Mouse (Mus musculus): ENCODE data around the gene Rbm5. TPM values are rescaled to one million over a fixed set of nuclear protein-coding genes. Genes with fewer than 3 reads are reported as not detected.
A peak's percentile ranks its signal among the peaks of the same experiment; 100 is the strongest.

Gene Rbm5
- polyA plus RNA-seq, 1 experiment from 2014 or later: 179 TPM

DNA sequence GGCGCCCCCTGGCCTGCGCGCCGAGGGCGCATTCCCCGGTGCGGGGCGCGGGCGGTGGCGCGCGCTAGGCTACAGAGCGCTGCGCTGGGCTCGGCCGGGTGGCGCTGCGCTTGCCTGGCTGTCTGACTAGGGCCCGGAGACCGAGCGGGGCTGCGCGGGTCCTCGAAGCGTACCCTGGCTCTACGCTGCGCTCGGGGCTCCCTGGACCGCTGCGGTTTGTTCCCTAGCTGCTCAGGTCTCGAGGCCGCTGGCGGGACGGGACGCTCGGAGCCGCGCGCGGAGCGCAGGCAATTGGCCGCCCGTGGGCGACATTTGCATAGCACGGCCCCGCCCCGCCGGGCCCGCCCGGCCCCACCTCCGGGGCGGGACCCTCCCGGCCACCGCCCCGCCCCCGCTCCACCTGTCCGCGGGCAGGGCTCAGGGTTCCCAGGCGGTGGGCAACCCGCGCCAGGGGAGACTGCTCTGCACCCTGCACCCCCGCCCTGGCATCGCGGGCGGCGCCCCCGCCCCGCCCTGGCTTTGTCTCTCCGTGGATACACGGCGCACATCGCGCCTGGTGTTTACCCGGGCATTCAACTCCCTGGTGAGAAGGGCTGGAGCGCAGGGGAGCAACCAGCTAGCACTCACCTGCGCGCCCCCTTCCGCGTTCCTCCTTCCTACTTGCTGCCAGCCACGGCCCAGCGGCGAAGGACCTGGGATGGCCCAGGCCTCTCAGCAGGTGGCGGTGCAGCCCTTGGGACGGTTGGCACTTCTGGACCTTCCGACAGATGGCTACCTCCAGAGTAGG is 60.9 kb downstream of the Rbm5 start, which contains the start of gene Sema3f:
Sema3f (minus strand) TSS at position 779 of the 787 bp plus-strand sequence.
- H3K36me3 ChIP-seq (ENCODE audit: control insufficient read depth, insufficient read depth, low read length): no peaks in the 10 kb centered on the region; the same call in 1 of the 2 replicates
- peak; percentile 90 for DNase-seq (ENCODE audit: low spot score)
- no peaks in the 10 kb centered on the region for H3K9me3 ChIP-seq (ENCODE audit: control insufficient read depth, low read length)
- peak within 1 kb of the TSS; percentile 94 for H3K4me3 ChIP-seq (ENCODE audit: low read depth, low read length)
- ATAC-seq (ENCODE audit: insufficient number of reproducible peaks, low FRiP score, low TSS enrichment, low read depth): peak; percentile 62
- peak within 1 kb of the TSS; percentile 93 for H3K4me2 ChIP-seq (ENCODE audit: low read depth, severe bottlenecking)
- WGBS: under 1% methylated on average over 79 of the region's 86 CpGs
- peak within 1 kb of the TSS; percentile 98 for H3K9ac ChIP-seq (ENCODE audit: low read length)
- peak within 1 kb of the TSS; percentile 94 for H3K27ac ChIP-seq (replicated peaks; ENCODE audit: low read depth, low read length)
- no peaks in the 10 kb centered on the region for H3K27me3 ChIP-seq (ENCODE audit: control insufficient read depth, insufficient read depth, low read length)
- H3K4me1 ChIP-seq (ENCODE audit: control insufficient read depth, insufficient read depth, low read length): peaks cover 51% of the 10 kb centered on the region

DNA sequence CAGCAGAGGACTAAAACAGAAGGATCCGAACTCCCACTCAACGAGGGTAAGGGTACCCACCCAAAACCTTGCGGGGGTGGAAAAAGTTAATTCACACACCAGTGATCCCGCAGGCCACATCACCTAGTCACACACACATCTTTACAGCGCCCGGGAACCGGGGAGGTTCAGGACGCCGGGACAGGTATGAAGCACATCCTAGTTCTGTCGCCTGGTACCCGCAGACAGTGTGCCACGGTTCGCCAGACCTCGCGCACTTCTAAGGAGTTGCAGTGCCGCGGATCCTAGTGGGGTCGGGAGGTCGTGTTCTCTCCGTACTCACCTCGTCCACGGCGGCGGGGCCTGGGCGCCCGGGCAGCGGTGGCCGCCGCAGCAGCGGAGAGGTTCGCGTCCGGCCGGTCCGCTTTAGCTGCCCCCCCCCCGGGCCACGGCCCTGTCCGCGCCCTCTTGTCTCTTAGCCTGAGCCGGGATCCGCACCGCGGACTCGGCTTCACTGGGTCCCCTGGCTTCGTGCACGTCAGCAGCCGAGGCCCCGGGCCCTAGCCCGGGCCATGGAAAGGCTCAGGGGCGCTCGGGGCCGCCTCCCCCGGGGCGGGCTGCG is 61.6 kb downstream of the Rbm5 start:
- Histone ChIP-seq H3K36me3 (ENCODE audit: control insufficient read depth, insufficient read depth, low read length) (peaks cover 2% of the 10 kb centered on the region), H3K4me2 (ENCODE audit: low read depth, severe bottlenecking) (peak overlapping the region; percentile 93), H3K9me3 (ENCODE audit: control insufficient read depth, low read length) (no peaks in the 10 kb centered on the region), H3K4me3 (ENCODE audit: low read depth, low read length) (peak overlapping the region; percentile 94), H3K4me1 (ENCODE audit: control insufficient read depth, insufficient read depth, low read length) (peaks cover 49% of the 10 kb centered on the region), H3K27me3 (ENCODE audit: control insufficient read depth, insufficient read depth, low read length) (no peaks in the 10 kb centered on the region), H3K9ac (ENCODE audit: low read length) (peak overlapping the region; percentile 98), H3K27ac (replicated peaks; ENCODE audit: low read depth, low read length) (peak overlapping the region; percentile 94)
- no peak for DNase-seq (ENCODE audit: low spot score)
- no peak; the same call in 1 of the 2 replicates for ATAC-seq (ENCODE audit: insufficient number of reproducible peaks, low FRiP score, low TSS enrichment, low read depth)
- under 1% methylated on average over 45 of the region's 55 CpGs for WGBS

DNA sequence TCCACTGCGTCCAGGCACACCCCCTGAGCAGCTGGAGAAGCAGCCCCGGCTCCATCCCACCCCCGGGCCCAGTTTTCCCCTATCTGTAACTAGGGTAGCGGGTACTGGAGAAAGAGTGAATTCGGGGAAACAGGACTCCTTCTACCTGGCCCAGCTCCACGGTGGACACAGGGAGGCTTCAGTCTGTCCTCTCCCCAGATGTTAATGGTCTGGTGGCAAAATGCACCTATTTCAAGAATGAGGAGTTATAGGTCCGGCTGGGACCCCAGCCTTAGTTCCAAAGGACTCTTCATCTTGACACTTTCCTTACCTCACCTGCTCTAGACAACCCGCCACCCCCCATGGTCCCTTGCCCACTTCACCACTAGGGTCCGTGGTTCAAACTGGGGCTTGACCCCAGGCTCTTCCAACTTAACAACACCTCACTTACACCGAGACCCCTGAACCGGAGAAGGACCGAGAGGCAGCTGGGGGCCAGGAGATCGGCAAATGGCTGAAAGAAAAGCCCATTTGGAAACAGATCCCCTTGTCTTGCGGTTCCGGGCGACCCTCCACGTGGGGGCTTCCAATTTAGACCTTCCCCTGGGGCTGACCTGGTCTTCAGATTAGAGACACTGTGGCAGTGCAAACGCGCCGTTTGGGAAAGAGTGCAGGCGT is 62.2 kb downstream of the Rbm5 start:
- under 1% methylated on average over 21 of the region's 21 CpGs for WGBS
- ATAC-seq (ENCODE audit: insufficient number of reproducible peaks, low FRiP score, low TSS enrichment, low read depth): no peak
- Histone ChIP-seq H3K27ac (replicated peaks; ENCODE audit: low read depth, low read length) (peak overlapping the region; percentile 94), H3K36me3 (ENCODE audit: control insufficient read depth, insufficient read depth, low read length) (peaks cover 5% of the 10 kb centered on the region), H3K27me3 (ENCODE audit: control insufficient read depth, insufficient read depth, low read length) (no peaks in the 10 kb centered on the region), H3K4me1 (ENCODE audit: control insufficient read depth, insufficient read depth, low read length) (peaks cover 49% of the 10 kb centered on the region), H3K4me2 (ENCODE audit: low read depth, severe bottlenecking) (peak overlapping the region; percentile 93), H3K4me3 (ENCODE audit: low read depth, low read length) (peak overlapping the region; percentile 94), H3K9me3 (ENCODE audit: control insufficient read depth, low read length) (no peaks in the 10 kb centered on the region), H3K9ac (ENCODE audit: low read length) (peak overlapping the region; percentile 98)
- DNase-seq (ENCODE audit: low spot score): no peak

DNA sequence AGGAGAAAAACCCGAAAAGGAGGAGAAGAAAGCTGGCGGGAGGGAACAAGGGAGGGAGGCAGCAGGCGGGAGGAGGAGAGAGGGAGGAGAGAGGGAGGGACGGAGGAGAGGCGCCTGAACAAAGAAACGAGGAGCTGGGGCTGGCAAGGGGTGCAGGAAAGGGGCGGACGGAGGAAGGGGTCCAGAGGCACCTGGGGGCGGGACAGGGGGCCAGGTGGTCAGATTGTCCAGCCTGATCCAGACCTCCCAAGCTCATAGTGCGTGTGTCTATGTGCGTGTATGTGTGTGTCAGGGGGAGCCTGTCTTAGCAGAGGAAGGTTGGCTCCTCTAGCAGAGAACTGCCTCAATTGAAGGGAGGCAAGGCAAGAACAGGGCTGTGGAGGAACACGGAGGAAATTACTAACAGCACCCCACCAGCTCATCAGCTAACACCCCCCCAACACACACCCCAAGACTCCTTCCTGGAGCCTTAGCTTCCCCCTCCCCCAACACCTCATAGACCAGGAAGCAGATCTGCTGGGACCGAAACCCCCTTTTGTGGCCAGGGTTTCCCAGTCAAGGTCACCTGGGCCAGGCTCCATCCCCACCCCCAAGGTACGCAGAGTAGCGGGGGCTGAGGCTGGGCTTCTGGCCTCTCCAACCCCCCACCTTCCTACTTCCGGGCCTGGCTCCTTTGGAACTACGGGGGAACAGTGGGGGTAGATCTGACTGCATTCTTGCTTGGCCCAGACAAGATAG is 62.9 kb downstream of the Rbm5 start:
- peak; percentile 77 for DNase-seq (ENCODE audit: low spot score)
- peak overlapping the region; percentile 93 for H3K4me2 ChIP-seq (ENCODE audit: low read depth, severe bottlenecking)
- no peaks in the 10 kb centered on the region for H3K9me3 ChIP-seq (ENCODE audit: control insufficient read depth, low read length)
- H3K4me1 ChIP-seq (ENCODE audit: control insufficient read depth, insufficient read depth, low read length): peaks cover 54% of the 10 kb centered on the region
- ATAC-seq (ENCODE audit: insufficient number of reproducible peaks, low FRiP score, low TSS enrichment, low read depth): peak; percentile 28; the same call in 1 of the 2 replicates
- H3K36me3 ChIP-seq (ENCODE audit: control insufficient read depth, insufficient read depth, low read length): peaks cover 8% of the 10 kb centered on the region
- H3K27ac ChIP-seq (replicated peaks; ENCODE audit: low read depth, low read length): peak overlapping the region; percentile 94
- 0% methylated on average over 17 of the region's 17 CpGs for WGBS
- H3K27me3 ChIP-seq (ENCODE audit: control insufficient read depth, insufficient read depth, low read length): no peaks in the 10 kb centered on the region
- peak overlapping the region; percentile 98 for H3K9ac ChIP-seq (ENCODE audit: low read length)
- peak overlapping the region; percentile 94 for H3K4me3 ChIP-seq (ENCODE audit: low read depth, low read length)

DNA sequence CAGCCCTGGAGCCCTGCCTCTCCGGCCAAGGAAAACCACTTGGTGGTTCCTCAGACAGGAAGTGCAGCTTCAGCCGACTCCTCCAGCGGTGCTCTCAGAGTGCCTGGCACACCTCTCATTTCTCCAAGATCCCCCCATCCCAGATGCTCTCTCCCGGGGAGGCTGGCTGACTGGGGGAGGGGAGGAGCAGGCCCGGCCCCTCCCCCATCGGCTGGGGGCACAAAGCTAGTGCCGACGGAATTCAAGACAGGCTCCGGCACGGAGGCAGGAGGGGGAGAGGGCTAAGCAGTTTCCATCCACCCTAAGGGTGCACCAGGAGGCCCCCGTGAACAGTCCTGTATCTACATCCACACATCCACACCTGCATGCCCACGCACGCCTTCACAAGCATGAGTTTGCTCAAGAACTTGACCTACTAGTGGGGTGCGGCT is 64.0 kb downstream of the Rbm5 start:
- Histone ChIP-seq H3K36me3 (ENCODE audit: control insufficient read depth, insufficient read depth, low read length) (peaks cover 9% of the 10 kb centered on the region), H3K27ac (replicated peaks; ENCODE audit: low read depth, low read length) (peak overlapping the region; percentile 94), H3K4me1 (ENCODE audit: control insufficient read depth, insufficient read depth, low read length) (peaks cover 62% of the 10 kb centered on the region), H3K9me3 (ENCODE audit: control insufficient read depth, low read length) (no peaks in the 10 kb centered on the region), H3K9ac (ENCODE audit: low read length) (peak overlapping the region; percentile 98), H3K4me3 (ENCODE audit: low read depth, low read length) (peak overlapping the region; percentile 94), H3K27me3 (ENCODE audit: control insufficient read depth, insufficient read depth, low read length) (no peaks in the 10 kb centered on the region), H3K4me2 (ENCODE audit: low read depth, severe bottlenecking) (peak overlapping the region; percentile 93)
- 0 out of 2 replicates have a peak, but pooled peaks have one; percentile 10 for ATAC-seq (ENCODE audit: insufficient number of reproducible peaks, low FRiP score, low TSS enrichment, low read depth)
- DNase-seq (ENCODE audit: low spot score): peak; percentile 82
- WGBS: under 1% methylated on average over 14 of the region's 14 CpGs

DNA sequence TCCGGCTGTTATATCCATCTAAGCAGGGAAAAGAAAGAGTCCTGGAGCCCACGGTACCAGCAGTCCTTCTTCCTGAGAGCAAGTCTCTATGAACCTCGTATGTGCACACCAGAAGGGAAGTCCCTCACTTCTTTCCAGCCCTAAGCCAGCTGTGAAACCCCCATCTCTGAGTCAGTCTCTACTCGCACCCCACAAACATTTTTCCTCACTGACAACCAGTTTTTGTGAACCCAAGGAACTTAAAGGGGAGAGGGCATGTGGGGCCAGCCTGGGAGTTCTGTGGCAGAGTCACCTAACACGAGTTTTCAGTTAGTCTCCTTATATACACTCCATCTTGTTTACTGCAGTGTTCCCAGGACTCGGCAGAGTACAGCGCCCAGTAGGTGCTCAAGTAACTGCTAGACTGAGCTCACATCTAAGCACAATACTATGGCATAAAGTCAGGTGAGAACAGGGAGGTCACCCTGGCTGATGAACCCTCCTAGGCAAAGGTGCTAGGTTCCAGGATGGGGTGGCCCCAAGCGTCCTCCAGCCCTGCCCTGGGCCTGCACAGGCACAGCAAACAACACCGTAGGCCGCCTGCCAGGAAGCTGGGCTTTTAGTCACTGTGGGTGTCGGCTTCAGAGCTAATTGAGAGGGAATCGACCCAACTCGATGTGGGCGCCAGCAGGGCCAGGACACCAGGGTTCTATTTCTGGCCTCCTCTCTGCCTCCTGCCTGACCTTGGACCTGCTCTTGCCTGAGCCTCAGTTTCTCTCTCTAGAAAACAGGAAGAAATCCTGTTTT is 67.3 kb downstream of the Rbm5 start:
- H3K27ac ChIP-seq (replicated peaks; ENCODE audit: low read depth, low read length): peak overlapping the region; percentile 8; the same call in 1 of the 2 replicates
- no peak for DNase-seq (ENCODE audit: low spot score)
- H3K27me3 ChIP-seq (ENCODE audit: control insufficient read depth, insufficient read depth, low read length): no peaks in the 10 kb centered on the region
- no peak overlapping the region for H3K9ac ChIP-seq (ENCODE audit: low read length)
- H3K4me1 ChIP-seq (ENCODE audit: control insufficient read depth, insufficient read depth, low read length): peaks cover 86% of the 10 kb centered on the region
- peaks cover 9% of the 10 kb centered on the region for H3K36me3 ChIP-seq (ENCODE audit: control insufficient read depth, insufficient read depth, low read length)
- no peaks in the 10 kb centered on the region for H3K9me3 ChIP-seq (ENCODE audit: control insufficient read depth, low read length)
- WGBS: 49% methylated on average over 14 of the region's 14 CpGs
- ATAC-seq (ENCODE audit: insufficient number of reproducible peaks, low FRiP score, low TSS enrichment, low read depth): no peak
- no peak overlapping the region for H3K4me3 ChIP-seq (ENCODE audit: low read depth, low read length)
- 0 out of 2 replicates have a peak overlapping the region, but pooled peaks have one; percentile 15 for H3K4me2 ChIP-seq (ENCODE audit: low read depth, severe bottlenecking)

DNA sequence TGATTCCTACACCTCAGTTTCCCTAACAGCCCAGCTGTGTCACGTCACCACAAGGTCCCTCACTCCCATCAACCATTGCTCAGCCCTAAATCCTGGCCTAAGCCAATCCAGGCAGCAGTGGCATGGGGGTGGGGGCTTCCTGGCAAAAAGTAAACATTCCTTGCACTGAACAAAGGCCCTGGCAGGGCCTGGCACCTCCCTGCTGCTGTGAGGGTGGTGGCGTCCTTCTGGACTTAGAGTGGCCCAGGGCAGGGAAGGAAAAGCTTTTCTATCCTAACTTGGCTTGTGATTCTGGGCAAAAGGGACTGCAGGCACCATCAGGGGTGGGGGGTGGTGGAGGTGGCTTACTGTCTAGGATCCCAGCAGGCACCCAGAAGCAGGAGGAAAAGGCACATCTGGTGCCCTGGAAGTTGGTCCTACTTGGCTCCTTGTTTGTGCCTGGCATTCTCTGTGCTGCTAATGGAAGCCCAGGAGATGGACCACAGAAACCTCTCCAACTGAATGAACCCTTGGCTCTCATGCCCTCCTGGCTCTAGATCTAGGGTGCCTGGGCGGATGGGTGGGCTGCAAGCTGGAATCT is 68.1 kb downstream of the Rbm5 start:
- Histone ChIP-seq H3K9me3 (ENCODE audit: control insufficient read depth, low read length) (no peaks in the 10 kb centered on the region), H3K27me3 (ENCODE audit: control insufficient read depth, insufficient read depth, low read length) (no peaks in the 10 kb centered on the region), H3K4me2 (ENCODE audit: low read depth, severe bottlenecking) (no peak overlapping the region), H3K4me1 (ENCODE audit: control insufficient read depth, insufficient read depth, low read length) (peaks cover 94% of the 10 kb centered on the region), H3K36me3 (ENCODE audit: control insufficient read depth, insufficient read depth, low read length) (peaks cover 9% of the 10 kb centered on the region), H3K4me3 (ENCODE audit: low read depth, low read length) (no peak overlapping the region), H3K9ac (ENCODE audit: low read length) (no peak overlapping the region; the same call in 1 of the 2 replicates), H3K27ac (replicated peaks; ENCODE audit: low read depth, low read length) (no peak overlapping the region; the same call in 1 of the 2 replicates)
- 80% methylated on average over 3 of the region's 3 CpGs for WGBS
- DNase-seq (ENCODE audit: low spot score): no peak
- no peak for ATAC-seq (ENCODE audit: insufficient number of reproducible peaks, low FRiP score, low TSS enrichment, low read depth)

Measured in limb, embryonic 11.5 days (tissue).